Mouse (Mus musculus) limb, embryonic 15.5 days (tissue): ENCODE data around the gene Arhgap45. TPM values are rescaled to one million over a fixed set of nuclear protein-coding genes. Genes with fewer than 3 reads are reported as not detected.

Source experiments
- ATAC-seq: fragments of 200-750 bp; cut with Nextera tagmentation; 2 replicates; pipeline ENCODE4 v1.8.0; 2017; ENCODE audit warnings: low read depth, moderate TSS enrichment; ENCODE audit not compliant: insufficient number of reproducible peaks, low FRiP score, low TSS enrichment
- H3K27ac ChIP-seq: fragments of 300-500 bp; sonication (generic); 2 replicates; pipeline ENCODE4 v1.5.1; 2015; ENCODE audit warnings: moderate library complexity, mild to moderate bottlenecking, inconsistent platforms
- H3K27me3 ChIP-seq: fragments of 300-500 bp; sonication (generic); 2 replicates; pipeline ENCODE4 v1.6.1; 2015; ENCODE audit warnings: inconsistent platforms
- H3K36me3 ChIP-seq: fragments of 300-500 bp; sonication (generic); 2 replicates; pipeline ENCODE4 v1.6.1; 2015; ENCODE audit warnings: inconsistent platforms
- H3K4me1 ChIP-seq: fragments of 300-500 bp; sonication (generic); 2 replicates; pipeline ENCODE4 v1.6.1; 2015; ENCODE audit warnings: inconsistent platforms
- H3K4me2 ChIP-seq: fragments of 300-500 bp; sonication (generic); 2 replicates; pipeline ENCODE4 v1.6.1; 2015; ENCODE audit warnings: mild to moderate bottlenecking, inconsistent platforms
- H3K4me3 ChIP-seq: fragments of 300-500 bp; sonication (generic); 2 replicates; pipeline ENCODE4 v1.5.1; 2015; ENCODE audit warnings: mild to moderate bottlenecking, inconsistent platforms
- H3K9ac ChIP-seq: fragments of 300-500 bp; sonication (generic); 2 replicates; pipeline ENCODE4 v1.6.1; 2015; ENCODE audit warnings: inconsistent platforms
- H3K9me3 ChIP-seq: fragments of 300-500 bp; sonication (generic); 2 replicates; pipeline ENCODE4 v1.6.1; 2016; ENCODE audit warnings: inconsistent platforms
- WGBS: fragments of 180-500 bp; shearing (Covaris S2); methylation state at CpG from one replicate; pipeline ENCODE4 v1.1.7; 2015; 5-methylcytosine and 5-hydroxymethylcytosine counted together
- polyA plus RNA-seq: library from polyadenylated mRNA; unstranded; fragments of >200 nt; fragmentation: Nextera tagmentation; extraction: Ambion mirVana; gene quantifications from 2 replicates; pipeline ENCODE4 v1.2.1, GENCODE M21; 2015

Arhgap45 gene
- polyA plus RNA-seq, 1 experiment from 2014 or later, result 6.4 TPM

DNA sequence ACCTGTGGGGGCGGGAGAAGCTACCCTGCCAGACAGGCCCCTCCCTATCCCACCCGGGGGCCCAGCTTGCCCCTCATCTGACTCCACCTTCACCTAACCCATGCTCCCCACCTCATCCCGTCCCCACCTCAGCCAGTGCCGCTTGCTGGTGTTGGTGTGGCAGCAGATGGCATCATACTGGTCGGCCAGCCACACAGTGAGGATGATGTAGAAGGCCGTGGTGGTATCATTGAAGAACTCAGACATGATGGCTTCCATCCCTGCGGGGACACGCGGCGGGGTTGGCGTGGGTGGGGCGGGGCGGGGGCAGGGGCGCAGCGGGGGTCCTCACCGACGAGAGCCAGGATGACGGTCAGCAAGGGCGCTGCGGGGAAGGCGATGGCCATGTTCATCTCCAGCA is 38.4 kb upstream of the Arhgap45 start:
- no peak overlapping the region for H3K4me3 ChIP-seq
- WGBS, result 94% methylated on average over 21 of the region's 21 CpGs
- peaks cover 18% of the 10 kb centered on the region for H3K4me1 ChIP-seq
- H3K9ac ChIP-seq, result no peak overlapping the region
- ATAC-seq, result no peak
- H3K9me3 ChIP-seq, result no peaks in the 10 kb centered on the region
- H3K4me2 ChIP-seq, result no peak overlapping the region
- peaks cover 1% of the 10 kb centered on the region; the same call in 1 of the 2 replicates for H3K27me3 ChIP-seq
- H3K36me3 ChIP-seq, result peaks cover 62% of the 10 kb centered on the region
- H3K27ac ChIP-seq, result no peak overlapping the region

DNA sequence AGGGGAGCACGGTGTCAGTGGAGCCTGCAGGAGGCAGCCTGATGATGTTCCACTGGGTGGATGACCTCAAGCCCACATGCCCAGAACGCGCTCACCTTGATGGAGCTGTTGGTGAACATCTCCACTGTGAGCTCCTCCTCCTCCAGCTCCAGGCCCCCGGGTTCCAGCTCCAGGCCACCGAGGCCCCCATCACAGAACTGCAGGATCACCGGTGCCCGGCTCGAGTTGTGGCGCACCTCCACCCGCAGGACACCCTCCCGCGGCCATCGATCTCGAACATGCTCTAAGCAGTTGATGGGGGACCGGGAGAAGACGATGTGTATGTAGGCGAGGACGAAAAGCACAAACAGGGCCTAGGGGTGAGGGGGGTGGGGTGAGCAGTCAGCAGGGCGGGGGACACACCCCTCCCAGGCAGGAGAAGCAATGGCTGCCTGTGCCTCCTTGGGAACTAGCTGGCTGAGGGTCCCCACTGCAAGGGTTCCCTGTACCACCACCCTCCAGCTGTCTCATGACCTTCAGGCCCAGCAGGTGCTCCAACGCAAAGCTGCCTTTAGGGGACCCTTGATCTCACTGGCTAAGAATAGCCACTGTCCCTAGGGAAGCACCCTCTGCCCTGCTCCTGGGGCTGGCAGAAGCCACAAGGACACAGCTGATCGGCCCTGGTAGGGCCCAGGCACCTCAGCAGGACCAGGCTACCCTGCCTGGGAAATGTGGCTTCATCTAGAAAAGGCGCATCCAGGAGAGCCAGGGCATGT is 36.9 kb upstream of the Arhgap45 start:
- no peak overlapping the region for H3K4me3 ChIP-seq
- H3K4me1 ChIP-seq, result peaks cover 24% of the 10 kb centered on the region
- H3K27me3 ChIP-seq, result no peaks in the 10 kb centered on the region
- WGBS, result 91% methylated on average over 22 of the region's 22 CpGs
- no peak for ATAC-seq
- H3K9me3 ChIP-seq, result no peaks in the 10 kb centered on the region
- H3K27ac ChIP-seq, result no peak overlapping the region
- H3K9ac ChIP-seq, result no peak overlapping the region
- H3K36me3 ChIP-seq, result peaks cover 55% of the 10 kb centered on the region
- H3K4me2 ChIP-seq, result no peak overlapping the region

DNA sequence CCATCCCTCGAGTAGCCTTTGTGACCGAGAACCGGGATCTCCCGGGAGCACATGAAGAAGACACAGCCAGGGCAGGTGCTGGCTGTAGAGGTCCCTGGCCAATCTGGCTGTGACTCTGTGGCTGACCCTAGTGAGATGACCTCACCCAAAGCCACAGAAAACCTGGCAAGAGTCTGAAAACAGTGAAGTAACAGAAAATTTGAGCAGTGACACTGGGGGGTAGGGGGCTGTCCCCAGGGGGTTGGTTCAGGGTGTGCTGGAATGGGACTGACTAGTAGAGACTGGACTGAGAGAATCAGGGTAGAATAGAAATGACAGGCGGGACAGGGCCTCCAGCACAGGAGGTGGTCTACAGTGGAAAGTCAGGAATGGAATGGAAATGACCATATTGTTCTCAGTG is 33.2 kb upstream of the Arhgap45 start:
- peak overlapping the region; percentile 91 for H3K9ac ChIP-seq
- no peaks in the 10 kb centered on the region for H3K9me3 ChIP-seq
- 73% methylated on average over 5 of the region's 5 CpGs for WGBS
- peaks cover 21% of the 10 kb centered on the region for H3K36me3 ChIP-seq
- H3K4me2 ChIP-seq, result peak overlapping the region; percentile 92
- H3K27me3 ChIP-seq, result no peaks in the 10 kb centered on the region
- H3K4me1 ChIP-seq, result peaks cover 49% of the 10 kb centered on the region
- ATAC-seq, result no peak
- H3K4me3 ChIP-seq, result peak overlapping the region; percentile 81
- peak overlapping the region; percentile 99 for H3K27ac ChIP-seq

DNA sequence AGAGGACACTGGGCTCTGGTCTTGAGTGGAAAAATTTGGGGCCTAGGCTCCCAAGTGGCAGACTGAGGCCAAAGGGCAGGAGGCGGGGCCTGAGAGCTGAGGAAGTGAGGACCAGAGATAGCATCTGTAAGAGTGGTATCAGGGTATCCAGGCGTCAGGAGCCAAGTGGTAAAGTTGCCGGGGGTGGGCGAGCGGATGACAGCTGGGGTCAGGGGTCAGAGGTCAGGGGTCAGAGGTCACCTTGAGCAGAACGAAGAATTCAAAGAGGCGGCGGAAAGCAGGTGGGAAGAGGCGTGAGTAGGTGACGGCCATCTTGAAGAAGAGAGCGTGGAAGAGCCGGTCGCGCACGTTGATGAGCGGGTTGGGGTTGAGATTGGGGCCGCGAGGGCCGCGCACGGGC is 32.8 kb upstream of the Arhgap45 start:
- H3K4me2 ChIP-seq, result peak overlapping the region; percentile 92
- H3K4me3 ChIP-seq, result peak overlapping the region; percentile 81
- ATAC-seq, result no peak
- WGBS, result 2% methylated on average over 18 of the region's 21 CpGs
- no peaks in the 10 kb centered on the region for H3K9me3 ChIP-seq
- peaks cover 52% of the 10 kb centered on the region for H3K4me1 ChIP-seq
- peak overlapping the region; percentile 99 for H3K27ac ChIP-seq
- H3K36me3 ChIP-seq, result peaks cover 16% of the 10 kb centered on the region
- peak overlapping the region; percentile 91 for H3K9ac ChIP-seq
- no peaks in the 10 kb centered on the region for H3K27me3 ChIP-seq

DNA sequence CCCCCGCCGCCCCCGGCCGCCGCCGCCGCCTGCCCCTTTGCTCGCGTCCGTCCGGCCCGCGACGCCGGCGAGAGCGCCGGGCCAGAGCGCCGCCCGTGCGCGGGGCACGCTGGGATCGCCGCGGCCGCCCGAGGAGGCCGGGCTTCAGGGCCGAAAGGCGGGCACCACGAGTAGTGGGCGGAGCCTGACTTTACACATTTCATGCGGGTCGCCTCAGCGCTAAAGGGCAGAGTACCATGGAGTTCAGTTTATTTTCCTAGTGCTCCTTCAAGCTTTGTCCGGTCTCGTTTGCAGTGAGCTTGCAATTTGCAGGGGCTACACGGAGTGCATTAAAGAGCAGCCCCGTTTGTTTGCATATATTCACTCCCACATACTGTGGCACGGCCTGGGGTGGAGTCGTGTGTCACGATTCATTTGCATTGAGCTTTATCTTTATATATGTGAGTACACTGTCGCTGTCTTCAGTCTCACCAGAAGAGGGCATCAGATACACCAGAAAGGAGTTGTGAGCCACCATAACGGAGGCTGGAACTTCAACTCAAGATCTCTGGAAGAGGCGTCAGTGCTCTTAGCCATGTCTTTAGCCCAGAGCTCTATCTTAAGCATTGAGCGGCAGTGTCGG is 32.1 kb upstream of the Arhgap45 start, which contains the start of gene Tmem259:
TSS of gene Tmem259 (minus strand) at position 136 of the 622 bp plus-strand sequence.
- peak within 1 kb of the TSS; percentile 91 for H3K9ac ChIP-seq
- WGBS, result under 1% methylated on average over 46 of the region's 49 CpGs
- peaks cover 59% of the 10 kb centered on the region for H3K4me1 ChIP-seq

DNA sequence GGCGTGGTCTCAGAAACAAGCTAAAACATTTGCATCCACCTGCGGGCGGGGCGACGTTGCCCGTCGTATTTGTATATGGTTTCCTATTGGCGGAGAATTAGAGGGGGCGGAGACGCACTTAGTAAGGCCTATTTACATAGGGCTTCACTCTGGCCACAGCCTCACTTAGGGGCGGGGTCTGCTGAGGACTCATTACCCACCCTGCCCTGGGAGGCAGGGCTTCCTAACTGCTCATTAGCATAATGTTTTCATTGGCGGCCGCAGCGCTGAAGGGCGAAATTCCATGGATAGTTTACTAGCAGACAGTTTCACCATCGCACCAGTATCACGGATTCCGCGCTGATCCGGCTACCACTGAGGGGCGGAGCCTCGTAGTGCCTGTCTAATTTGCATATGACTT is 31.6 kb upstream of the Arhgap45 start:
- H3K4me2 ChIP-seq, result peak overlapping the region; percentile 92
- under 1% methylated on average over 22 of the region's 22 CpGs for WGBS

More for the DNA sequence above, 32.1 kb upstream of the Arhgap45 start, which contains the start of gene Tmem259:
- peak; percentile 75 for ATAC-seq
- Histone ChIP-seq H3K36me3 (peaks cover 10% of the 10 kb centered on the region), H3K4me3 (peak within 1 kb of the TSS; percentile 81), H3K4me2 (peak within 1 kb of the TSS; percentile 92), H3K27ac (peak within 1 kb of the TSS; percentile 99), H3K9me3 (no peaks in the 10 kb centered on the region), H3K27me3 (no peaks in the 10 kb centered on the region)

DNA sequence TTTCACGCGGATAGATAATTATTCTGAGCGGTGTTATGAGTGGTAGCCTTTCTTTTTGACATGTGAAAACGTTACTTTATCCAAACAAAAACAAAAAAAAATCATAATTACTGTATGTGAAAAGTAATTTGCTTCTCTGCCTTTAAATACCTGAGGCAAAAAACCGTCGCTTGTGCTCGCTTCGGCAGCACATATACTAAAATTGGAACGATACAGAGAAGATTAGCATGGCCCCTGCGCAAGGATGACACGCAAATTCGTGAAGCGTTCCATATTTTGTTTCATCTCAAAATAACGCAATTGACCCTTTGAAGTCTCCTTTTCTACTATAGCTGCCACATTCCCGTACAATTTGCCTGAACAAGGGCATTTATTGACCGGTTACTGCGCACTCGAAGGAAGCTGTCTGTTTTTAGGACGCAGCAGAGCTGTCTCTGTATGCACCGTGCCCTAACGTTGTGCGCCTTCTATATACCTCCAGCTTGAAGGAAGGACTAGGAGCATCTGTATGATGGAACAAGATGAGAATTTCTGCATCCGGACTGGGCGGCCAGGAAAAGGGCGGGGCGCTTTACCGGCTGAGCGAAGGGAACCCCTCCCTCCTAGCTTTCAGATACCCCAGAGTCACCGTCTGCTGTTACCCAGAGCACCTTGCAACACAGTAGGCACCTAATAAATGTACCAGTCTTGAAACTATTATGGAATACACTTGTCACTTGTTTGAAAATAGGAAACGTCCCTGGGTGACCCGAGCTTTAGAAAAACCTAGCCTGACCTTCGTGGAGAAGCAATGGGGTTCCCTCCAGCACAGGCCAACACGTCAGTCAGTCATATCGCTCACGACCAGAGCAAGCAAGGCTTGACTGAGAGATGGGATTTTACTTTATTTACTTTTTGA is 30.9 kb upstream of the Arhgap45 start:
- WGBS, result 4% methylated on average over 35 of the region's 35 CpGs
- no peak for ATAC-seq
- H3K27me3 ChIP-seq, result no peaks in the 10 kb centered on the region

More for the DNA sequence above, 31.6 kb upstream of the Arhgap45 start:
- H3K4me3 ChIP-seq, result peak overlapping the region; percentile 81
- peaks cover 7% of the 10 kb centered on the region for H3K36me3 ChIP-seq
- peaks cover 64% of the 10 kb centered on the region for H3K4me1 ChIP-seq
- no peaks in the 10 kb centered on the region for H3K9me3 ChIP-seq
- H3K27me3 ChIP-seq, result no peaks in the 10 kb centered on the region
- H3K27ac ChIP-seq, result peak overlapping the region; percentile 99
- H3K9ac ChIP-seq, result peak overlapping the region; percentile 42; the same call in 1 of the 2 replicates
- ATAC-seq, result peak; percentile 92

DNA sequence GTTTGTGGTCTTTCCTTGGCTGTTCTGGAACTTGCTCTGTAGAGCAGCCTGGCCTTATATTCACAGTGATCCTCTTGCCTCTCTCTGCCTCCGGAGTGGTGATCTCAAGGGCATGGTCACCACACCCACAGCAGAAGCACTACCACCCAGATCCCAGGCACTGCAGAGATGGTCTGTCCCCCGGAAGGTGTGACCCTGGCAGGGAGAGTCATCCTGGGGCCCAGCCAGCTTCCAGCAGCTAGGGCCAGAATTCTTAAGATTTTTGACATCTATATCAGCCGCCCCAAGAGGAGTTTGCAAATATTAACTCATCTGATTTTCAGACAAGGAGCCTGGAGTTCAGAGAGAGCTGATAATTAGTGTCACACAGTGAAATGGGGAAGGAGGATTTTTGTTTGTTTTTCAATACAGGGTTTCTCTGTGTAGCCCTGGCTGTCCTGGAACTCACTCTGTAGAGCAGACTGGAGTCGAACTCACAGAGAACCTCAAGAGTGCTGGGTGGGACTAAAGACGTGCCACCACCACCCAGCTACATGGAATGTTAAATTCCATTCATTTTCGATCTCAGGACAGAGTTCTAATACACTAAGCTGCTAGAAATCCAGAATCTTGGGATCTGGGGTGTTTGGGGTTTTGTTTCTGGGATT is 30.1 kb upstream of the Arhgap45 start:
- peak overlapping the region; percentile 99 for H3K27ac ChIP-seq
- 0 out of 2 replicates have a peak overlapping the region, but pooled peaks have one; percentile 41 for H3K9ac ChIP-seq

More for the DNA sequence above, 30.9 kb upstream of the Arhgap45 start:
- peaks cover 7% of the 10 kb centered on the region for H3K36me3 ChIP-seq
- peak overlapping the region; percentile 92 for H3K4me2 ChIP-seq
- H3K27ac ChIP-seq, result peak overlapping the region; percentile 99
- H3K9ac ChIP-seq, result peak overlapping the region; percentile 42
- peak overlapping the region; percentile 81 for H3K4me3 ChIP-seq
- no peaks in the 10 kb centered on the region for H3K9me3 ChIP-seq
- H3K4me1 ChIP-seq, result peaks cover 67% of the 10 kb centered on the region

DNA sequence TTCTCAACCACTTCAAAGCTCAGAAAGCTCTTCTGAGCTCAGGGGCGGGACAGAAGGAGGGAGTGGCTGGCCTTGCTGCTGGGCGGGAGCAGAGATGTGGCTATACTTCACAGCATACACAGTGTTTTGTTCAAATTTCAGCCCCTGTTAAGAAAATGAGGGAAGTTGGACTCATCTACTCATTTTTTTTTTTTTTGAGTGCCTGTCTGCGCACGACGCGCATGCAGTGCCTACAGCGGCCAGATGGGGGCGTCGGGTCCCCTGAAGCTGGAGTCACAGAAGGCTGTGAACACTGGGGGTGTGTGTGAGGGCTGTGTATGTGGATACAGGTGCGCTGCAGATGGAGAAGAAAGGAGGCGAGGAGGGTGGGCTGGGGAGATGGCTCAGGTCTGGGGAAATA is 29.5 kb upstream of the Arhgap45 start:
- Histone ChIP-seq H3K9me3 (no peaks in the 10 kb centered on the region), H3K9ac (no peak overlapping the region), H3K4me1 (peaks cover 57% of the 10 kb centered on the region), H3K27me3 (no peaks in the 10 kb centered on the region), H3K27ac (peak overlapping the region; percentile 99), H3K4me2 (peak overlapping the region; percentile 92), H3K4me3 (peak overlapping the region; percentile 61; the same call in 1 of the 2 replicates), H3K36me3 (peaks cover 15% of the 10 kb centered on the region)
- no peak for ATAC-seq
- WGBS, result 4% methylated on average over 11 of the region's 11 CpGs

More for the DNA sequence above, 30.1 kb upstream of the Arhgap45 start:
- H3K27me3 ChIP-seq, result no peaks in the 10 kb centered on the region
- H3K4me3 ChIP-seq, result peak overlapping the region; percentile 81
- peaks cover 9% of the 10 kb centered on the region for H3K36me3 ChIP-seq
- WGBS, result 27% methylated on average over 6 of the region's 6 CpGs
- H3K9me3 ChIP-seq, result no peaks in the 10 kb centered on the region
- peak overlapping the region; percentile 92 for H3K4me2 ChIP-seq
- ATAC-seq, result no peak
- H3K4me1 ChIP-seq, result peaks cover 62% of the 10 kb centered on the region

DNA sequence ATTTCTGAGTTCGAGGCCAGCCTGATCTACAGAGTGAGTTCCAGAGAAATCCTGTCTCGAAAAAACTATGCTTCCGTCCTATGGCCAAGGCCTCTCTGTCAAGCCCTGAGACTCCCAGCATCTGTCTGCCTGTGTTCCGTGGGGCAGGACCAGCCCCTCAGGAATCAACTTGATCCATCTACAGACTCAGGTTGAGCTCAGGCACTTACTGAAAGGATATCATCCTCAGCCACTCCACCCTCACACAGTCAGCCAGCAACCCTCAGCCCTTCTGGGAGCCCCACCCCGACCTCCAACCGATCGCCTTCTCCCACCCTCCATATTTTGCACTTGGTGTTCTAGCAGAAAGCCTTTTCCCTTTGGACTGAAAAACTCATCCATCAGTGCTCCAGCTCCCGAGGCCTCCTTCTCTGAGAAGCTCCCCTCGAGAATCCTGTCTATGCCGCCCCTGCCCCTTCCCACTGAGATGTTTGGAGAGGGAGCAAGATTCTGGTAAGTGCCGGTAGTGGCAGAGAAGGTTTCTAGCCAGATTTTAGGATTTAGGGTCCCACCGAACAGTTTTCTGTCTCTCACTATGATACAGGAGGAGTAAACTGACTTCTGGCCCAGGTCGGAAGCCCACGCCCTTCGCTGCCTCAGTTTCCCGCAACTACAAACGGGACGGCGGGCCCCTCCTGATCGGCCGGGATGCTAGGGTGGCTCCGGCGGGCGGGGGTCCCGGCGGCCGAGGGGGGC is 28.5 kb upstream of the Arhgap45 start:
- no peaks in the 10 kb centered on the region for H3K27me3 ChIP-seq
- H3K27ac ChIP-seq, result peak overlapping the region; percentile 99
- ATAC-seq, result no peak
- H3K9ac ChIP-seq, result peak overlapping the region; percentile 67
- H3K4me3 ChIP-seq, result peak overlapping the region; percentile 61
- peak overlapping the region; percentile 92 for H3K4me2 ChIP-seq
- peaks cover 50% of the 10 kb centered on the region for H3K4me1 ChIP-seq
- H3K36me3 ChIP-seq, result peaks cover 22% of the 10 kb centered on the region
- H3K9me3 ChIP-seq, result no peaks in the 10 kb centered on the region
- WGBS, result 9% methylated on average over 27 of the region's 27 CpGs
